In the genomic region with DNA sequence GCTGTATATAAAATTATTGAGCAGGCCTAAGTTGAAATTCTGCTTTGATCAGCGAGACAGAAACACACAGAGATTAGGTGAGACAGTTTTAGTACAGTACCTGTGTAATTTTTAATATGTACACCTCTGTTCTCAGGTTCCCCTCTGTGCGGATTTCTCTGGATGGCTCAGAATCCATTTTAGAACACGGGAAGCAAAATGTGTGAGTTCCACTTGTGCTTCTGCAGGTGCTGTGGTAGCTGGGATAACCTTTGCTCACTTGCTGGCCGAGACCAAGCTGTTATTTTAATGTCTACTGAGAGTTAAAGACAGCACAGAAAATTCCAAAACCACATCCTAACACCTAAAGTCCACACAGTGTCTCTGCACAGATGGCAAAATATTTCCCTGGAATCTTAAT, we compare ENCODE assay signal across 13 mouse cellular contexts. TPM values are rescaled to one million over a fixed set of nuclear protein-coding genes. Genes with fewer than 3 reads are reported as not detected.
DNase-seq lines count a peak whose midpoint lies in the region; ATAC-seq lines count a peak whose summit lies in the region.
"Had no signal": no experiment of that assay in that cellular context is flagged by ENCODE, and none has a peak within 500 bp of the region (broad histone marks: within the 10 kb centered on the region; RNA-seq: fewer than 3 reads in every experiment).

No protein-coding gene starts in this region.

- ATAC-seq in hindbrain, embryonic 11.5 days (ENCODE audit: low FRiP score) = no peak
- ATAC-seq in hindbrain, embryonic 13.5 days (ENCODE audit: low FRiP score) = no peak
- no peak for ATAC-seq in neural tube, embryonic 15.5 days (ENCODE audit: low FRiP score)
- ATAC-seq in neural tube, embryonic 11.5 days (ENCODE audit: insufficient read depth, low FRiP score, low TSS enrichment) = no peak

- peaks cover 6% of the 10 kb centered on the region for H3K4me1 ChIP-seq in hindbrain, embryonic 11.5 days (replicated peaks; ENCODE audit: control insufficient read depth, insufficient read depth, low read length)
- H3K4me1 ChIP-seq in hindbrain, embryonic 13.5 days (replicated peaks) = peaks cover 12% of the 10 kb centered on the region
- peaks cover 9% of the 10 kb centered on the region for H3K4me1 ChIP-seq in neural tube, embryonic 15.5 days
- H3K4me1 ChIP-seq in neural tube, embryonic 11.5 days (ENCODE audit: control insufficient read depth, insufficient read depth, low read length) = peaks cover 6% of the 10 kb centered on the region; the same call in 1 of the 2 replicates

- no peaks in the 10 kb centered on the region for H3K9me3 ChIP-seq in hindbrain, embryonic 11.5 days (ENCODE audit: control insufficient read depth, low read length)
- H3K9me3 ChIP-seq in hindbrain, embryonic 13.5 days = no peaks in the 10 kb centered on the region
- no peaks in the 10 kb centered on the region for H3K9me3 ChIP-seq in neural tube, embryonic 15.5 days (replicated peaks)
- no peaks in the 10 kb centered on the region for H3K9me3 ChIP-seq in neural tube, embryonic 11.5 days (ENCODE audit: control insufficient read depth, low read length)
- H3K9me3 ChIP-seq: forebrain, embryonic 13.5 days; heart, embryonic 12.5 days; hindbrain, embryonic 15.5 days; liver, embryonic 13.5 days had no signal

- H3K4me3 ChIP-seq in hindbrain, embryonic 11.5 days (ENCODE audit: low read depth, low read length) = no peak overlapping the region
- H3K4me3 ChIP-seq in hindbrain, embryonic 13.5 days = no peak overlapping the region
- H3K4me3 ChIP-seq in neural tube, embryonic 15.5 days (replicated peaks) = no peak overlapping the region
- H3K4me3 ChIP-seq in neural tube, embryonic 11.5 days (ENCODE audit: low read depth, low read length) = no peak overlapping the region

- WGBS in hindbrain, embryonic 11.5 days = 14% methylated on average over 4 of the region's 4 CpGs
- 9% methylated on average over 4 of the region's 4 CpGs for WGBS in hindbrain, embryonic 13.5 days
- WGBS in neural tube, embryonic 15.5 days = 15% methylated on average over 4 of the region's 4 CpGs
- WGBS in neural tube, embryonic 11.5 days = 6% methylated on average over 4 of the region's 4 CpGs

- no peak overlapping the region for H3K27ac ChIP-seq in hindbrain, embryonic 11.5 days (ENCODE audit: low read depth, low read length)
- H3K27ac ChIP-seq in hindbrain, embryonic 13.5 days = no peak overlapping the region
- H3K27ac ChIP-seq in neural tube, embryonic 15.5 days (replicated peaks) = no peak overlapping the region
- H3K27ac ChIP-seq in neural tube, embryonic 11.5 days (ENCODE audit: low read depth, low read length) = no peak overlapping the region
- H3K27ac ChIP-seq: forebrain, embryonic 13.5 days; hindbrain, embryonic 15.5 days; kidney, postnatal 0 days; liver, embryonic 13.5 days had no signal

- H3K4me2 ChIP-seq in hindbrain, embryonic 11.5 days (replicated peaks; ENCODE audit: low read depth, low read length) = no peak overlapping the region
- H3K4me2 ChIP-seq in hindbrain, embryonic 13.5 days = no peak overlapping the region
- no peak overlapping the region for H3K4me2 ChIP-seq in neural tube, embryonic 15.5 days
- H3K4me2 ChIP-seq in neural tube, embryonic 11.5 days (ENCODE audit: low read depth) = no peak overlapping the region

- peak; percentile 43 for DNase-seq in embryo, embryonic 10.5 days (ENCODE audit: low spot score)
- DNase-seq in embryo, embryonic 10 days (ENCODE audit: low spot score) = no peak
- peak; percentile 39 for DNase-seq in hindbrain, embryonic 11.5 days (ENCODE audit: low spot score)
- peak; percentile 22 for DNase-seq in neural tube, embryonic 10.5 days (ENCODE audit: extremely low spot score, low spot score)
- peak; percentile 15 for DNase-seq in neural tube, embryonic 11.5 days (ENCODE audit: low spot score)
- DNase-seq in right cerebral cortex, postnatal 25 days = no peak
- DNase-seq: liver, embryonic 13.5 days had no signal

- no peaks in the 10 kb centered on the region for H3K36me3 ChIP-seq in hindbrain, embryonic 11.5 days (ENCODE audit: control insufficient read depth, insufficient read depth, low read length)
- H3K36me3 ChIP-seq in hindbrain, embryonic 13.5 days = no peaks in the 10 kb centered on the region
- no peaks in the 10 kb centered on the region for H3K36me3 ChIP-seq in neural tube, embryonic 15.5 days
- H3K36me3 ChIP-seq in neural tube, embryonic 11.5 days (ENCODE audit: control insufficient read depth, insufficient read depth, low read length) = no peaks in the 10 kb centered on the region
- H3K36me3 ChIP-seq: heart, embryonic 12.5 days; hindbrain, embryonic 15.5 days had no signal

- no peak overlapping the region for H3K9ac ChIP-seq in hindbrain, embryonic 11.5 days (ENCODE audit: low read depth, low read length)
- no peak overlapping the region for H3K9ac ChIP-seq in hindbrain, embryonic 13.5 days
- H3K9ac ChIP-seq in neural tube, embryonic 15.5 days (replicated peaks) = no peak overlapping the region
- no peak overlapping the region for H3K9ac ChIP-seq in neural tube, embryonic 11.5 days (ENCODE audit: low read length)
- H3K9ac ChIP-seq: hindbrain, embryonic 15.5 days; liver, embryonic 13.5 days had no signal

- peaks cover 57% of the 10 kb centered on the region for H3K27me3 ChIP-seq in hindbrain, embryonic 11.5 days (ENCODE audit: control insufficient read depth, insufficient read depth, low read length)
- H3K27me3 ChIP-seq in hindbrain, embryonic 13.5 days = peaks cover 80% of the 10 kb centered on the region
- H3K27me3 ChIP-seq in neural tube, embryonic 15.5 days (replicated peaks) = peaks cover 62% of the 10 kb centered on the region
- peaks cover 64% of the 10 kb centered on the region for H3K27me3 ChIP-seq in neural tube, embryonic 11.5 days (ENCODE audit: control insufficient read depth, insufficient read depth, low read length)

RNA-seq across cellular contexts. Expression of a gene that starts 10.7 kb away (rescaled TPM):
- 5.1 and 5.5 TPM in 2 replicates for polyA plus RNA-seq in hindbrain, embryonic 11.5 days (2014; fragmentation: Nextera tagmentation; extraction: Ambion mirVana)
- polyA plus RNA-seq in hindbrain, embryonic 13.5 days (2015; fragmentation: Nextera tagmentation; extraction: Ambion mirVana) = 2.6 and 3.0 TPM in 2 replicates
- polyA plus RNA-seq in neural tube, embryonic 15.5 days (2015; fragmentation: Nextera tagmentation; extraction: Ambion mirVana) = 3.3 and 4.9 TPM in 2 replicates
- polyA plus RNA-seq in neural tube, embryonic 11.5 days (2014; fragmentation: Nextera tagmentation; extraction: Ambion mirVana) = 2.9 and 4.1 TPM in 2 replicates

RNA-seq across cellular contexts. Expression of a gene that starts 20.1 kb away (rescaled TPM):
- 41.5 and 48.3 TPM in 2 replicates for polyA plus RNA-seq in hindbrain, embryonic 11.5 days (2014; fragmentation: Nextera tagmentation; extraction: Ambion mirVana)
- 32.0 and 32.6 TPM in 2 replicates for polyA plus RNA-seq in hindbrain, embryonic 13.5 days (2015; fragmentation: Nextera tagmentation; extraction: Ambion mirVana)
- 28.5 and 30.9 TPM in 2 replicates for polyA plus RNA-seq in neural tube, embryonic 15.5 days (2015; fragmentation: Nextera tagmentation; extraction: Ambion mirVana)
- polyA plus RNA-seq in neural tube, embryonic 11.5 days (2014; fragmentation: Nextera tagmentation; extraction: Ambion mirVana) = 43.3 and 45.5 TPM in 2 replicates

Comparison
In these comparisons a context has a peak if more than half of its experiments do, and no peak if none do; other contexts are left out.
1. DNase-seq: peak in embryo, embryonic 10.5 days (single experiment), hindbrain, embryonic 11.5 days (single experiment), neural tube, embryonic 10.5 days (single experiment) and neural tube, embryonic 11.5 days (single experiment); none in embryo, embryonic 10 days (single experiment) and right cerebral cortex, postnatal 25 days (single experiment).